8 mouse cellular contexts compared by ENCODE assay signal in genomic region chr13:16763746-16764145, GRCm38 (mm10).
DNase-seq lines count a peak whose midpoint lies in the region; ATAC-seq lines count a peak whose summit lies in the region.

No protein-coding gene starts in this region.

- peak; percentile 78 for ATAC-seq in erythroid progenitor cell, adult 5-6 weeks (replicated peaks; ENCODE audit: low FRiP score, poor library complexity, severe bottlenecking)
- ATAC-seq in megakaryocyte, adult 5-6 weeks (ENCODE audit: poor library complexity, severe bottlenecking) = peak; percentile 86

- peak; percentile 15 for DNase-seq in heart, adult 8-10 months (ENCODE audit: low spot score)
- DNase-seq in heart, adult 11 months = no peak
- peak; percentile 41 for DNase-seq in 416B (ENCODE audit: low read depth)
- peak; percentile 70 for DNase-seq in R1 (ENCODE audit: low read depth, low spot score)
- peak; percentile 63 for DNase-seq in kidney, postnatal 10 days
- peak; percentile 22 to 24 for DNase-seq in thymus, postnatal 36 days
